Comparison of ENCODE assay signal across 20 mouse cellular contexts in genomic region chr3:86859791-86860190, GRCm38 (mm10).
"Had no signal": no experiment of that assay in that cellular context is flagged by ENCODE, and none has a peak within 500 bp of the region (broad histone marks: within the 10 kb centered on the region; RNA-seq: fewer than 3 reads in every experiment).

No protein-coding gene starts in this region.

- H3K36me3 ChIP-seq: lung, embryonic 15.5 days; midbrain, embryonic 13.5 days; midbrain, embryonic 15.5 days; neural tube, embryonic 13.5 days; neural tube, embryonic 15.5 days; stomach, embryonic 15.5 days had no signal

- H3K9me3 ChIP-seq: lung, embryonic 15.5 days; megakaryocyte, embryonic 14.5 days; midbrain, embryonic 13.5 days; midbrain, embryonic 15.5 days; neural tube, embryonic 13.5 days; neural tube, embryonic 15.5 days; stomach, embryonic 15.5 days had no signal

- H3K27me3 ChIP-seq: lung, embryonic 15.5 days; midbrain, embryonic 13.5 days; midbrain, embryonic 15.5 days; neural tube, embryonic 13.5 days; neural tube, embryonic 15.5 days; stomach, embryonic 15.5 days had no signal

- H3K4me2 ChIP-seq: lung, embryonic 15.5 days; midbrain, embryonic 11.5 days; midbrain, embryonic 13.5 days; midbrain, embryonic 15.5 days; neural tube, embryonic 13.5 days; neural tube, embryonic 15.5 days; stomach, embryonic 15.5 days had no signal

- H3K4me3 ChIP-seq: lung, embryonic 15.5 days; megakaryocyte, embryonic 14.5 days; midbrain, embryonic 13.5 days; midbrain, embryonic 15.5 days; neural tube, embryonic 13.5 days; neural tube, embryonic 15.5 days; stomach, embryonic 15.5 days had no signal

- H3K4me1 ChIP-seq: megakaryocyte, embryonic 14.5 days had no signal

- H3K9ac ChIP-seq: lung, embryonic 15.5 days; midbrain, embryonic 13.5 days; midbrain, embryonic 15.5 days; neural tube, embryonic 13.5 days; neural tube, embryonic 15.5 days; stomach, embryonic 15.5 days had no signal

- DNase-seq: lung, adult 2 months; lung, postnatal 14 days; lung, postnatal 36 days; retina, postnatal 1 day; right cerebral cortex, adult 18-20 months; right cerebral cortex, postnatal 14 days; thymus, adult 2 months; thymus, postnatal 25 days; thymus, postnatal 4 days had no signal

- H3K27ac ChIP-seq: lung, embryonic 15.5 days; macrophage; midbrain, embryonic 15.5 days; neural tube, embryonic 13.5 days; neural tube, embryonic 15.5 days; stomach, embryonic 15.5 days; stomach, postnatal 0 days had no signal

- ATAC-seq: lung, postnatal 0 days; midbrain, embryonic 13.5 days; midbrain, embryonic 15.5 days had no signal
